Mouse (Mus musculus) CH12.LX (cell line): ENCODE results near the gene Lpar3.

Experiments
- BHLHE40 ChIP-seq: IDR thresholded peaks from 2 replicates; pipeline ENCODE4 v1.6.1; 2011; ENCODE audit warnings: mild to moderate bottlenecking, low read depth, low read length, improper control_type of control experiment
- CHD2 ChIP-seq: IDR thresholded peaks from 2 replicates; pipeline ENCODE4 v1.6.1; 2011; ENCODE audit warnings: low read length, improper control_type of control experiment
- CTCF ChIP-seq, 2 experiments: IDR thresholded peaks in 1 of 2; conservative IDR thresholded peaks in 1 of 2; 2 replicates each; pipeline ENCODE4 v1.5.1; 2011 to 2012; ENCODE audit warnings: low read depth in 2 of 2, low read length in 2 of 2, improper control_type of control experiment in 1 of 2, inconsistent platforms in 1 of 2, mild to moderate bottlenecking in 1 of 2, moderate library complexity in 1 of 2
- HCFC1 ChIP-seq: IDR thresholded peaks from 2 replicates; pipeline ENCODE4 v1.6.1; 2012; ENCODE audit warnings: low read depth, mild to moderate bottlenecking, inconsistent platforms, low read length, improper control_type of control experiment
- MAZ ChIP-seq: IDR thresholded peaks from 2 replicates; pipeline ENCODE4 v1.6.1; 2012; ENCODE audit warnings: low read depth, mild to moderate bottlenecking, inconsistent platforms, low read length, improper control_type of control experiment, moderate library complexity
- MEF2A ChIP-seq: IDR thresholded peaks from 2 replicates; pipeline ENCODE4 v1.6.1; 2014; ENCODE audit warnings: low read depth, mild to moderate bottlenecking, inconsistent platforms, low read length, improper control_type of control experiment, borderline replicate concordance
- NELFE ChIP-seq: IDR thresholded peaks from 2 replicates; pipeline ENCODE4 v1.6.1; 2011; ENCODE audit warnings: low read depth, low read length, improper control_type of control experiment
- PAX5 ChIP-seq: IDR thresholded peaks from 2 replicates; pipeline ENCODE4 v1.6.1; 2012; ENCODE audit warnings: low read length, inconsistent platforms, mixed read lengths
- POLR2A ChIP-seq: IDR thresholded peaks from 2 replicates; pipeline ENCODE4 v1.6.1; 2011; ENCODE audit warnings: low read depth, mild to moderate bottlenecking, improper control_type of control experiment, low read length

- TF ChIP-seq POLR2A: no peak
- no peak for TF ChIP-seq CHD2
- no peak for TF ChIP-seq CTCF (conservative IDR thresholded peaks at IDR 0.05 in 1 of 2, IDR thresholded peaks at IDR 0.05 in 1 of 2; ENCODE audit: low read depth in 2 of 2, low read length in 2 of 2)
- no peak for TF ChIP-seq HCFC1
- TF ChIP-seq MAZ: no peak
- no peak for TF ChIP-seq PAX5
- peak; percentile 16; the same call in 1 of the 2 replicates for TF ChIP-seq BHLHE40
- no peak for TF ChIP-seq NELFE
- no peak for TF ChIP-seq MEF2A
These were observed 86.6 kb downstream of the Lpar3 start for GRCm38 (mm10) chr3:146307341-146307740.
